Mouse (Mus musculus) forebrain, postnatal 0 days (tissue): Measurements from ENCODE around the gene Ginm1. TPM values are rescaled to one million over a fixed set of nuclear protein-coding genes. Genes with fewer than 3 reads are reported as not detected.
"Not testable (repeated sequence)": the region's sequence is repeated elsewhere in the genome, so short reads cannot be mapped to it uniquely, and the experiment has no call there.

Experiments
- ATAC-seq: fragments of 200-750 bp; cut with Nextera tagmentation; 2 replicates; pipeline ENCODE4 v1.8.0; 2017; ENCODE audit warnings: mild to moderate bottlenecking, moderate library complexity
- DNase-seq: peaks from one replicate; pipeline ENCODE4 v3.0.0-alpha.2; 2015
- H3K27ac ChIP-seq: fragments of 300-500 bp; sonication (generic); 2 replicates; pipeline ENCODE4 v1.5.1; 2014; ENCODE audit warnings: low read depth, mild to moderate bottlenecking, antibody characterized with exemption, low read length, moderate library complexity, mixed read lengths
- H3K27me3 ChIP-seq: fragments of 300-500 bp; sonication (generic); 2 replicates; pipeline ENCODE4 v1.6.1; 2014; ENCODE audit warnings: mild to moderate bottlenecking, low read length, mixed read lengths; ENCODE audit not compliant: insufficient read depth
- H3K36me3 ChIP-seq: fragments of 300-500 bp; sonication (generic); 2 replicates; pipeline ENCODE4 v1.6.1; 2014; ENCODE audit warnings: mild to moderate bottlenecking, moderate library complexity; ENCODE audit not compliant: insufficient read depth
- H3K4me1 ChIP-seq: fragments of 300-500 bp; sonication (generic); 2 replicates; pipeline ENCODE4 v1.6.1; 2014; ENCODE audit warnings: antibody characterized with exemption; ENCODE audit not compliant: insufficient read depth
- H3K4me2 ChIP-seq: fragments of 300-500 bp; sonication (generic); 2 replicates; pipeline ENCODE4 v1.6.1; 2014; ENCODE audit warnings: low read depth, mild to moderate bottlenecking, moderate library complexity
- H3K4me3 ChIP-seq: fragments of 300-500 bp; sonication (generic); 2 replicates; pipeline ENCODE4 v1.5.1; 2014; ENCODE audit warnings: low read depth, low read length, mixed read lengths
- H3K9ac ChIP-seq: fragments of 300-500 bp; sonication (generic); 2 replicates; pipeline ENCODE4 v1.6.1; 2014; ENCODE audit warnings: mild to moderate bottlenecking
- H3K9me3 ChIP-seq: fragments of 300-500 bp; sonication (generic); 2 replicates; pipeline ENCODE4 v1.6.1; 2016; ENCODE audit warnings: low read length
- CTCF ChIP-seq: sonication (generic); IDR thresholded peaks from 2 replicates; pipeline ENCODE4 v1.5.1; 2016; ENCODE audit warnings: antibody characterized with exemption, control low read depth, low read depth
- WGBS: fragments of 180-500 bp; shearing (Covaris S2); extraction: QIAGEN DNeasy Blood & Tissue Kit; methylation state at CpG from one replicate; pipeline ENCODE4 v1.1.7; 2014; 5-methylcytosine and 5-hydroxymethylcytosine counted together
- polyA plus RNA-seq: library from polyadenylated mRNA; unstranded; fragments of >200 nt; fragmentation: Nextera tagmentation; extraction: Ambion mirVana; gene quantifications from 2 replicates; pipeline ENCODE4 v1.2.1, GENCODE M21; 2015
- total RNA-seq: library from RNA; depleted of rRNA; stranded (reverse); fragments of >200 nt; gene quantifications from 2 replicates; pipeline ENCODE4 v1.2.3, GENCODE M21; 2014

Ginm1 gene
- total and polyA plus RNA-seq, 2 experiments from 2014 or later = 51.0 to 61.2 TPM

DNA sequence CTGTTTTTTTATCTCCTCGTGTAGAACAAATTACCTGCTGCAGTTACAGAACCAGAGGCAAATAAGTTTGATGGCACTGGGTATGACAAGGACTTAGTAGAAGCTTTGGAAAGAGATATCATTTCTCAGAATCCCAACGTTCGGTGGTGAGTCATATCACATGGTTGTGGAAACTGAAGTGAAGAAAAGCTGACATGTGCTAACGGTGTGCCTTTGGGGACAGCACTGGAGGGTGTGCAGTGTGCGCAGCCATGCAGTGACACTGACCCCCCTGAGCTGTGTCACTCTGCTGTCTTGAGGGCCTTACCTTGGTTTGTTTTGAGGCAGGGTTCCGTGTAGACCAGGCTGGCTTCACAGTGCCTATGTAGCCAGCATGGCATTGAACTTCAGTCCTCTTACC lies 43.9 kb downstream of the Ginm1 start:
- Histone ChIP-seq H3K4me2 (no peak overlapping the region), H3K27ac (no peak overlapping the region), H3K36me3 (peaks cover 57% of the 10 kb centered on the region), H3K27me3 (no peaks in the 10 kb centered on the region), H3K9ac (no peak overlapping the region), H3K9me3 (no peaks in the 10 kb centered on the region), H3K4me3 (no peak overlapping the region), H3K4me1 (no peaks in the 10 kb centered on the region)
- TF ChIP-seq CTCF = no peak
- ATAC-seq = no peak
- WGBS = 92% methylated on average over 6 of the region's 6 CpGs
- no peak for DNase-seq

DNA sequence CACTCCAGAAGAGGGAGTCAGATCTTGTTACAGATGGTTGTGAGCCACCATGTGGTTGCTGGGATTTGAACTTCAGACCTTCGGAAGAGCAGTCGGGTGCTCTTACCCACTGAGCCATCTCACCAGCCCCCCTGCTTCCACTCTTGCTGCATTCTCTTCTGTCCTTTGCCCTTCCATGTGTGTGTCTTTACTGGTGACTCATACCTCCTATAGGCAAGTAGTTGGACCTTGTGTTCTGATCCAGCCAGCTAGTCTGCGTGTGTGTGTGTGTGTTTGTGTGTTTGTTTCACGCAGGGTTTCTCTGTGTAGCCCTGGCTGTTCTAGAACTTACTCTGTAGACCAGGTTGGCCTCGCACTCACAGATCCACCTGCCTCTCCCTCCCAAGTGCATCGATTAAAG lies 47.1 kb downstream of the Ginm1 start:
- not testable (repeated sequence) for H3K9me3 ChIP-seq, ATAC-seq, H3K9ac ChIP-seq, H3K27me3 ChIP-seq, H3K4me1 ChIP-seq, H3K4me2 ChIP-seq, H3K27ac ChIP-seq, H3K4me3 ChIP-seq, DNase-seq
- H3K36me3 ChIP-seq = peaks cover 56% of the 10 kb centered on the region
- 97% methylated on average over 6 of the region's 6 CpGs for WGBS

DNA sequence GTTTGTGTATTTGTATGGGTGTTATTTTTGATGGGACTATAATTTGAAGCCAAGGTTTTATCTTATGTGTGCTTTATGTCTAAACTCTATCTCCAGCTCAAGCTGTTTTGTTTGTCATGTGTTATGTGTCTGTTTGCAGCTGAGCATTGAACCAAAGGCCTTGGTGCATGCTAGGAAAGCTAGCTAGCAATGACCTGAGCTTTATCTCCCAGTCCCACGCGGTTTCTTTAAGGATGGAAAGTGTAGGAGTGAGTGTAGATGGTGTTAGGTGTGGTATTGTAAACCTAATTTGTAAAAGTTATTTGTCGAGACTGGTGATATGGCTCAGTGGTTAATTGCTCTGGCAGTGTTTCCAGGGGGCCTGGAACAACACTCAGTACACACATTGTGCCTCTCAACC lies 54.7 kb downstream of the Ginm1 start:
- Histone ChIP-seq H3K36me3 (peaks cover 8% of the 10 kb centered on the region), H3K27me3 (no peaks in the 10 kb centered on the region), H3K9ac (no peak overlapping the region), H3K4me3 (no peak overlapping the region), H3K4me1 (no peaks in the 10 kb centered on the region), H3K27ac (no peak overlapping the region), H3K4me2 (no peak overlapping the region), H3K9me3 (no peaks in the 10 kb centered on the region)
- 83% methylated on average over 3 of the region's 3 CpGs for WGBS
- ATAC-seq (no peak), DNase-seq (no peak)
- no peak for TF ChIP-seq CTCF

DNA sequence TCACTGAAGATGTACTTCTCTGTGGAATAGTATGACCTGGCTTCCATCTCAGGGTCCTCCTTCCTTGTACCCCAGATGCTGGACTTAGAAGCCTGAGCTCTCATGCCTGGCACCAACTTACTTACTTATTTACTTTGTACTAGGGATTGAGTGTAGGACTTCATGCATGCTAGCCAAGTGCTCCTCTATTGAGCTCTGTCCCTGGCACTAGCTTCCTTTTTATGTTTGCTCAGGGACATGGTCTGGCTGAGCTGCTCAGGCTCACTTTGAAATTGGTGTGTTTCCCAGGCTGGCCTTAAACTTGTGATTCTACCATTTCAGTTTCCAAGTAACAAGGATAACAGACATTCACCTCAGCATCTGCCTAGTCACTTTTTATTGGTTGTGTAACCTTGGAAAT lies 55.5 kb downstream of the Ginm1 start:
- Histone ChIP-seq H3K9ac (no peak overlapping the region), H3K27me3 (no peaks in the 10 kb centered on the region), H3K36me3 (peaks cover 5% of the 10 kb centered on the region; the same call in 1 of the 2 replicates), H3K4me3 (no peak overlapping the region), H3K4me1 (no peaks in the 10 kb centered on the region), H3K27ac (no peak overlapping the region), H3K4me2 (no peak overlapping the region), H3K9me3 (no peaks in the 10 kb centered on the region)
- peak; percentile 53 for ATAC-seq
- peak; percentile 14 for DNase-seq
- no peak for TF ChIP-seq CTCF

DNA sequence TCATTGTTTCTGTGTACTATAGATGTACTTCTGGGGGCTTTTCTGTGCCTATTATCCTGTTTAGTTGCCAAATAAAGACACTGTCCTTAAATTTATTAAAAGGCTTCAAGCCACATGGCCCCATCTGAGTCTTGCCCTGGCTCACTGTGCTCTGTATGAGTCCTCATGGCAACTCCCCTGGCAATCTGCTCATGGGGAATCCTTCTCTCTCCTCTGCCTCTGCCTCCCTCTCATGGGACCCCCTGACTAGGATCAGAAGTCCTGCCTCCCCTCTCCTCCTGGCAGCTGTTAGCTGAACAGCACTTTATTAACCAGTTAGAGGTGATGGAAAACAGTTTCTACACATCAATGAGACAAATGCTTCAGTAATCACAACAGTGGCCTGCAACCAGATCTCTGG lies 61.0 kb downstream of the Ginm1 start:
- Histone ChIP-seq H3K4me2 (no peak overlapping the region), H3K27ac (no peak overlapping the region), H3K27me3 (no peaks in the 10 kb centered on the region), H3K9me3 (no peaks in the 10 kb centered on the region), H3K4me3 (no peak overlapping the region), H3K9ac (no peak overlapping the region), H3K36me3 (no peaks in the 10 kb centered on the region), H3K4me1 (no peaks in the 10 kb centered on the region)
- ATAC-seq = no peak
- no peak for DNase-seq
- TF ChIP-seq CTCF = no peak

DNA sequence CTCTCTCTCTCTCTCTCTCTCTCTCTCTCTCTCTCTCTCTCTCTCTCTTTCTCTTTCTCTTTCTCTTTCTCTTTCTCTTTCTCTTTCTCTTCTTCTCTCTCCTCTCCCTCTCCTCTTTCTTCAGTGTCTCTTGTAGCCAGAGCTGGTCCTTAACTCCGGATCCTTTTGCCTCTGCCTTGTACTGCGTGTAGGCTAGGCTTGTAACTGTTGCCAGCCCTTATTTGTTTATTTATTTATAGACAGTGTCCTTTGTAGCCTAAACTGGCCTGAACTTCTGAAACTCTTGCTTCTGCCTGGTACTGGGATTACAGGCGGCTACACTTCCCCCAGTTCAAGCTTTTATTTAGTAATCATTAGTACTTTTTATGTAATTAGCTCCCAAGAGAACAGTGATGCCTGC lies 65.6 kb downstream of the Ginm1 start:
- TF ChIP-seq CTCF = no peak
- ATAC-seq (no peak), DNase-seq (no peak)
- no peak overlapping the region for H3K9ac ChIP-seq
- H3K4me3 ChIP-seq = no peak overlapping the region
- H3K9me3 ChIP-seq = no peaks in the 10 kb centered on the region
- H3K4me1 ChIP-seq = no peaks in the 10 kb centered on the region
- H3K27ac ChIP-seq = no peak overlapping the region
- peak overlapping the region; percentile 90 for H3K4me2 ChIP-seq
- no peaks in the 10 kb centered on the region for H3K27me3 ChIP-seq
- no peaks in the 10 kb centered on the region for H3K36me3 ChIP-seq
- 24% methylated on average over 3 of the region's 3 CpGs for WGBS

DNA sequence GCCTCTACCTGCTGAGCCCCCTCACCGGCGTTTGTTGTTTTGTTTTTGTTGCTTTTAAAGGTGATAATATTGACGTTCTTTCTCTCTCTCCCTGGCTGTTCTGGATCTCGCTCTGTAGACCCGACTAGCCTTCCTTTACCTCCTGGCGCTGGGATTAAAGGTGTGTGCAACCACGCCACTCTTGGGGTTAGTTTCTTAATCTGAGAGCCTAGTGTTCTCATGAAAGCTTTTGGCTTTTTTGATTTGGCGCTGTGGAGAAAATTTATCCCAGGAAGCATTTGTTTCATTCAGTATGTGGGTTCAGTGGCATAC lies 66.2 kb downstream of the Ginm1 start:
- Histone ChIP-seq H3K27me3 (no peaks in the 10 kb centered on the region), H3K36me3 (no peaks in the 10 kb centered on the region), H3K27ac (peak overlapping the region; percentile 67; the same call in 1 of the 2 replicates), H3K9ac (peak overlapping the region; percentile 63), H3K4me1 (no peaks in the 10 kb centered on the region), H3K4me2 (peak overlapping the region; percentile 90), H3K9me3 (no peaks in the 10 kb centered on the region), H3K4me3 (peak overlapping the region; percentile 98)
- 1% methylated on average over 8 of the region's 8 CpGs for WGBS
- no peak for TF ChIP-seq CTCF
- ATAC-seq (no peak), DNase-seq (no peak)
